Mouse (Mus musculus) layer of hippocampus, postnatal 10 days (tissue): ENCODE data around the gene Mitf. TPM values are rescaled to one million over a fixed set of nuclear protein-coding genes. Genes with fewer than 3 reads are reported as not detected.

Experiments
- DNase-seq, 2 experiments: peaks; one replicate each; pipeline ENCODE4 v3.0.0; 2021; ENCODE audit warnings: low spot score in 2 of 2
- total RNA-seq, 2 experiments: library from RNA; stranded (reverse); gene quantifications; 2 replicates each; pipeline ENCODE4 v1.2.3; 2021

The Mitf gene
- total RNA-seq, 2 experiments from 2014 or later, result 3.7 to 3.9 TPM

DNA sequence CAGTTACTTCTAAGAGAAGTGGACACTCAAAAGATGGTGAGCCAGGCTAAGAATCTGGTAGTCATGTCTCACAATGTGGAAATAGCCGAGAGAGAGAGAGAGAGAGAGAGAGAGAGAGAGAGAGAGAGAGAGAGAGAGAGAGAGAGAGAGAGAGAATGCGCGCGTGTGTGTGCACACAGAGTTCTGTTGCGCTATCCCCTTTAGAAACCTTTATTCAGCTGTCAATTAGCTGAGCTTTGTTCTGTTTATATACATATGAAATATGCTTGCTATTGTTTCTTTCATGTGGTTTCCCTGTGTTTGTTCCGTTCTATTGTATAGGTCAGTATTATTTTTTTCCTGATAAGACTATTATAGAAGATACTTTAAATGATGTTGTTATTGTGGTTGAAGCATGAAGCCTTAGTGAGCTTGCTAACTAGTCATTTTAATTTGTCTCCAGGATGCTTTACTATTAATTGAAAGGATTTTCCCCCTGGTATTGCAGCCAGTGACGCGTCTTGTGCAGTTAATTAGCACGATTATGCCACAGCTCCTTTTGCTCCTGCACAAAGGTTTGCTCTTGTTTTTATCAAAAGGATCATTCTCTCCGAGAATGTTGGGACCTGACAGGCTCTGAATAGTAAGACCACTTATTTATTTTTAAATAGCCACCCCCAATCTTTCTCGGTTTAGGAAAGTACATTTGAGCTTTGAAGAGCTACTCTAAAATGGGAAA, 131.2 kb downstream of the Mitf start:
- no peak for DNase-seq

DNA sequence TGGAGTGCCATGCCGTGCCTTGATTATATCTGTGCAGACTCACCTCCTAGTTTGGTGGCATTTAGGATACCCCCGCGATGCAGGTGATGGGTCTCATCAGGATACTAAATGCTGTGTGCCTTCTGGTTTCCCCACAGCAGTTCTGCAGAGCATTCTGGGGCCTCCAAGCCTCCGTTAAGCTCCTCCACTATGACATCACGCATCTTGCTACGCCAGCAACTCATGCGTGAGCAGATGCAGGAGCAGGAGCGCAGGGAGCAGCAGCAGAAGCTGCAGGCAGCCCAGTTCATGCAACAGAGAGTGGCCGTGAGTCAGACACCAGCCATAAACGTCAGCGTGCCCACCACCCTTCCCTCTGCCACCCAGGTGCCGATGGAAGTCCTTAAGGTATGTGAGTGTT, 134.1 kb downstream of the Mitf start:
- no peak for DNase-seq

DNA sequence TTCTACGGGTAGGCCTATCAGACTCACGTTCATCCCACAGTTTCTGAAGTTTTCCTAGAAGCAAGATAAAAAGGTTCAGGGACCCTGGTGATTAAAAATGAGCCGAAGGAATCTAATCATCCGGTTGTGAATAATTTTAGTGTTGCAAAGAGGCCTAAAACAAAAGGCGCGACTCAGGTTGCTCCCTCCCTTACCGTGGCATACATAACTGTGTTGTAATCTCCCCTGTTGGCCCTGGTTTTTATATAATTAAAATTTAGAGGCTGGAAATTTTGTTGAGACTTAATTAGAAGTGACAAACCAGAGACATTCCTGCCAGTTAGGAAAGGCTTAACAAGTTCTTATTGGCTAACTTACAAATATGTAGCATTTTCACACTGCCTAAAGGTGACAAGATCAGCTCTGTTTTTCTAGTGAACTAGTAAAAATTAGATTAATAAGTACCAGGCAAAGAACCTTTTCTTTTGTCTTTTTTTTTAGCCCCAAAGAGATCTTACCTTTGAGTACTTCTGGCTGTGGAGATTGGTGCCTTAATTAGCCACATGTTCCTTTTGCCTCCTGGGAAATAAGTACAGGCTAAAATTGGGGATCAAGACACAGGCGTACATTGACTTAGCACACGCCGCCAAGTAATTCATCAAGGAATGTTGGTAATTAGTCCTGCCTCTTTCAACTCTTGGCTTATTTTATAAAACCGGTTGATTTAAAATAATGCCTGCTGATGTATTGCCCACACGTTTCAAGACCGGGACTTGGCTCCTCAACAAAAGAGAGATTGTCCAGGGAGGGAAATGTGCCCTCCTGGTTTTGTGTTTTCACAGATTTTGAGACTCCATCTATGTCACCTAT, 143.4 kb downstream of the Mitf start:
- no peak for DNase-seq

DNA sequence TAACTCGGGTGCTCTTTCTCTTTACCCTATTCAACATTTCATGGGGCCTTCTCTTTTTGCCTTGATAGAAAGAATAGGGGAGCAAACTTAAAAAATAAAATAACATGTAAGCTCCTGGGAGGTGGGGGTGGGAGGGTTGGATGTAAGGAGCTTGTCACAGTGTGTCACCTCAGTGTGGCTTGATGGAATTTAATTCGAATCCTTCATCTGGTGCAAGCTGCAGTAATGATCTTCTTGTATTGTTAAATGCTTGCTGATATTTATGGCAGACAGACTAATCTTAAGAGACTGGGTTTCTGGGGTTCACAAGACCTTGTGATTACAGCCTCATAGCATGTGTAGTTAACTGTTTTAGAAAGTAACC, 144.0 kb downstream of the Mitf start:
- DNase-seq, result no peak

DNA sequence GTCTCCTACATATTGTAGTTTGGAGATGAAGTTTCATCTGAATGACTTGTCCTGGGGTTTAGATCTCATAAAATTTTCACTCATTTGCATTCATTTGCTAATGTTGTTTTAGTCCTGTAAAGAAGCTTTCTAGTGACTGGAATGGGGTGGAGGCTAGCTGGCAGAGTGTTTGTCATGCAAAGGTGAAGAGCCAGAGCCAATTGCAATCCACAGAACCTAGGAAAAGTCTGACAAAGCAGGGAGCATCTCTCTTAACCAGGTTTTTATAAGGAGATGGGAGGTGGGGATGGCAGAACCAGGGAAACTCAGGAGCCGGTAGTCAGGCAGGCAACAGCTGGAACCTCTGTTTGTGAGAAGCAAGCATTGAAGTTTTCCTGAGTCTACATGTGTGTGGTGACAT, 144.9 kb downstream of the Mitf start:
- DNase-seq, result no peak

DNA sequence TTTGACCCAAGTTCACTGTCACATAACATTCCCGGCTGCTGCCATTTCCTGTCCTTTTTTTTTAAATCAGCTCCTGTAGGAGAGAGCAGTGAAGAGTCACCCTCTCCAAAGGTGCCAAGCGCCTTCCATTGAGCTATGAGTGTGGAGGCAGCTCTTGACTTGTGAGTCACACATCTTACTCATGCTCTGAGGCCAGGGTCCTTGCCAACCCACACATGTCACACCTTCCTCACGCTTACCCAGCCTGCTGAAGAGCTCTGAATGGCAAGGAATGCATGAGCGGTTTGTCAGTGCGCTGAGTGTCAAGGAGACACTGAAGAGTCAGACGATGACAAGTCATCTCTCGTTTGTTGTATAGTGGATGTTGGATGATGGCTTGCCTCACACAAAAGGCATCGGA, 146.0 kb downstream of the Mitf start:
- DNase-seq, result no peak

DNA sequence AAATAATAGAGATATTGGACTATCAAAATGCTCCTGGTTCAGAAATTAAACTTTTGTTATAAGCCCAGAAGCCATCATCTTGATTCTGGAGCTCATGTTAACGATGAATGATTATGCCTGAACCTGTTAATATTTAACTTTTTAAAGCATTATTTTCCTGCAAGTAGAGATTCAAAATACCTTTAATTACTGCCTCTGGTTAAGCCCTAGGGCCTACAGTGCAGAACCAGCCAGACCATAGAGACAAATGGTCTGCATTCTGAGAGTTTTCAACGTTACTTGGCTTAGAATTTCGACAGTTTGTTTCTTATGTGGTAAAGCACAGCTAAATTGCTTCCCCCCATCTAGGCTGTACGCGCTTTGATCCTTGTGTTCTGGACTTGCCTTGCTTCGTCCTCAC, 149.3 kb downstream of the Mitf start:
- no peak for DNase-seq

DNA sequence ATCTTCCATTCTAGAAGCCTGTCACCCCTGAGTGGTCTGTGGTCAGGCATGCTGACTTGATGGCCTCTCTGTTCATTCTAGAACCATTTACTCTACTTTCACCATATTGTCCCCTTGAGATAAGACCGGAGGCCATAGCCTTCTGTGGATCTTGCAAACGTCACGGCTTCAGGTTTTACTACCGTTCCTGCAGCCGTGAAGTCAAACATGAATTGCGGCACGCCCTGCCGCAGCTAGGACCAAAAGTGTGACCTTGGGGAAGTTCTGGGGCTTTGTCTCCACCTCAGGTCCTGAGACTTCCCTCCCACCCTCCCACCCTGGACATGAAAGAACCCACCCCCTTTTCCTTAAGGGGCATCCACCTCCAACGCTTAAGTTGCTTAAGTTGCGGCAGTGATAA, 149.8 kb downstream of the Mitf start:
- no peak for DNase-seq

DNA sequence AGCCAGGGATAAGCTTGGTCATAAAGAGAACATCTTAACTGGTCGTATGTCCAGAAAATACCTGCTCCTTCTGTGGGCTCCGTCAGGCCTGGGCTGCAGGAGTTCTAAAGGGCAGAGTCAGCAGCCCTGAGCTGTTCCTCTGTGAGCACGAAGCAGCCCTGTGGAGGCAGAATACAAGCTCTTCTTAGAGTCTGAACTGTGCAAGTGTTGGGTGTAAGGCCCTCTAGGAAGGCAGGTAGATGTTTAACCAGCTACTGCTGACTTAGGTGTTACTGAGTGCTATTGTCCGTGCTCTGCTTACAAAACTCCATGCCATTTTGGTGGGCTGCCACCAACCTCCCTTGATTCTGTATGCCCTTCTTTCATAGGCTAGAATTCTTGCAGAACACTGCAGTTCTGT, 151.4 kb downstream of the Mitf start:
- no peak for DNase-seq

DNA sequence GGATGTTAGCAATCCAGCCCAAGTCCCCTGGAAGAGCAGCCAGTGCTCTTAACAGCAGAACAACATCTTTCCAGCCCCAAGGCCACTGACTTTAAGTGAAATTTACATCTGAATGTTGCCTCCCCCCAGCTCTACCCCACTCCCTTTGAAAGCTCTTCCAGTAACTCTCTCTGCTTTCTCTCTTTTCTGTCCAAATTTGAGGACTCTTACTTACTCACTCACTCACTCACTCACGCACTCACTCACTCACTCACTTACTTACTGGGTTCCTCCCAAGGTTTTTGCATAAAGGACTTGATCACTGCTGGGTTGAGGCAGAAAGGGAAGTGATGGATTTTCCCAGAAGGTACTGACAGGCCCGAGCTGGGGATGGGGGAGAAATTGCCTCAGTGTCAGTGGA, 154.9 kb downstream of the Mitf start:
- DNase-seq, result no peak

DNA sequence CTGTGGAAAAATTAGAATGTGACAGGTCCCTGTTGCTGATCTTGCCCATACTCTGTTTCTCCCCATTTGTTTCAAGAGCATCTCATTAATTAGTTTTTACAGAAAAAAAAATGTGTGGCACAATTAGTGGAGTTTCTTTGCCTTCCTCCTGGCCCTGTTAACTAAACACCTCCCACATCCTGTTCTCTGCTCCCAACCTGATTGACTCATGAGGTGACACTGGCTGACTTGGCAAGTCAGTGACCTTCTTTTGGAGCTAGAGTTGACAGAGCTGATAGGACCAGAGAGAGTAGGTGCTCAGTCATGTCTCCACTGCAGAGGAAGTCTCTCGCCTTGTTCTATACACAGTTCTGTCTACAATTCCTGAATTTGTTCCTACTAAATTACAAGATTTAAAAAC, 155.5 kb downstream of the Mitf start:
- no peak for DNase-seq

DNA sequence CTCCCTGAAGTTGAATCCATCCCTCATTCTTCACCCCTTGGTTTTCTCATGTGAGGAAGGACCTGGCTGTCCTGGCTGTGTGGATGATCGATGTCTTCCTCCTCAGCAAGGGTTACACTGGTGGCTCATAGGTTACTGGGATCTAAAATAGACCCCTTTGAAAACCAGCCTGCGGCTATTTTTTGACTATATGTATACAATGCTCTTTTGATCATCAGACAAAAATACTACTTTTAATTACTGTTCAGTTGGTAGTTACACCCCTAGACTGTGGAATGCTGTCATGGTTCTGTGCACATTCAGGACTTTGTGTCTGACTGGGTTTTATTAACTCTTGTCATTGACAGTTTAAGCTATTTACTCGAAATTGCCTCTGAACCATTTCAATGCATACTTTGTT, 157.9 kb downstream of the Mitf start:
- DNase-seq, result no peak

DNA sequence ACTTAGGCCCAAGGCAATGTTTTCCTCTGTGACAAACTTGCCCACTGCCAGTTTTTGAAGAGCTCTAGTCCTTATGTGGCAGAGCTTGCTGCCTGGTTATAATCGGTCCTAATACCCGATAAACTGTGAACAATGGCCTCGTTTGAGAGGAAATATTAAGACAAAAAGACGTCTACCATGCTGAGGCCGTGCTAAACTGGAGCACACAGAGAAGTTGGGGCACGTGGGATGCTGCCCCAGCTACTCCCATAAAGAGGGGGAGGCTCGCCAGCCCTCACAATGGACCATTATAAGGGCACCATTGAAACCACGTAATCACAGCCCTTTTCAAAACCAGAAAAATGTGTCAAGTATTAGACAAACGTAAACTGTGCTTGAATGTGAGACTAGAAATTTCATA, 174.8 kb downstream of the Mitf start:
- DNase-seq, result no peak

DNA sequence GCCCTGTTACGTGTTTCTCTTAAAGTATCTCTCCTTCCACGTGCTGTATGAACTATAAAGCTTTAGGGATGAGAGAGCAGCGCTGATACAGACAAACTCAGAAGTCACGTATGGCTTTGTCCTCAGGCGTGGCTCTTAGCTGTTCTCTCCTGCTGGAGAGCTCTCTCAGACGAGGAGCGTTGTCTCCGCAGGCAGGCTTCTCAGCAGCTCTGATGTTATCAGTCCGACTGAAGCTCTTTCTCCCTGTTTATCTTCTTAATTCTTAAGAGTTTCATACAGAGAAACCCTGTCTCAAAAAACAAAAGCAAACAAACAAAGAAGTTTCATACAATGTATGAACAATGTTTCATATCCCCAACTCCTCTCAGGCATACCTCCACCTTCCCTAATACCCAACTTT, 178.8 kb downstream of the Mitf start:
- no peak for DNase-seq

DNA sequence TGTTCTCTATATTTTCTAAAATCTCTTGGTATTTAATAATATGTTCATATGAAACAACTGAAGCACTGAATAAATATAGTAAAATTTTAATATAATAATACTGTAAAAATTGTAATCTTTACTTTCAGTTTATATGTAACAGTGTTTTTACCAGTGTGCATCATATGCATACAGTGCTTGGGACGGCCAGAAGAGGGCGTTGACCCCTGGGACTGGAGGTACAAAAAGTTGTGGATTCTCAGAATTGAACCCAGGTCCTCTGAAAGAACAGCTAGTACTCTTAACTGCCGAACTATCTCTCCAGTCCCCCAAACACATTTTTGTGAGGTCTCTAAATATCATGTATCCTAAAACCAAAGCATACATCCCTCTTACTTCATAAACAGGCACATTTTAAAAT, 179.6 kb downstream of the Mitf start:
- no peak for DNase-seq

DNA sequence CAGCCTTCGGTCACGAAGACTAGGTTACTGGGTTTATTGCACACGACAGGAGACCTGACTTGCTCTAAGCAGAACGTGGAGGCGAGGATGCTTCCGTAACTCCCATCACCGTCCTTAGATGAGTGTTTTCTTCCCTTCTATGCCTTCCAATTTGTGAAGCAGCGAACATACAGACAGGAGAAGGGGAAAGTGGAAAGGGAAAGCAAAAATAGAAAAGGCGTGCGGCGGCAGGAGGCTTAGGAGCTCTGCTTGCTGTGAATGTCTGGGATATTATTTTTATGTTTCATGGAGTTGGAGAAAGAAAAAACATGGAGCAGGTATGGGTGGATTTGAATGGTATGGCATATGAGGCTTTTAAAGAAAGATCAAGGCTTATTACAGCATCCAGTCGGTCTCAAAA, 186.7 kb downstream of the Mitf start:
- no peak for DNase-seq

DNA sequence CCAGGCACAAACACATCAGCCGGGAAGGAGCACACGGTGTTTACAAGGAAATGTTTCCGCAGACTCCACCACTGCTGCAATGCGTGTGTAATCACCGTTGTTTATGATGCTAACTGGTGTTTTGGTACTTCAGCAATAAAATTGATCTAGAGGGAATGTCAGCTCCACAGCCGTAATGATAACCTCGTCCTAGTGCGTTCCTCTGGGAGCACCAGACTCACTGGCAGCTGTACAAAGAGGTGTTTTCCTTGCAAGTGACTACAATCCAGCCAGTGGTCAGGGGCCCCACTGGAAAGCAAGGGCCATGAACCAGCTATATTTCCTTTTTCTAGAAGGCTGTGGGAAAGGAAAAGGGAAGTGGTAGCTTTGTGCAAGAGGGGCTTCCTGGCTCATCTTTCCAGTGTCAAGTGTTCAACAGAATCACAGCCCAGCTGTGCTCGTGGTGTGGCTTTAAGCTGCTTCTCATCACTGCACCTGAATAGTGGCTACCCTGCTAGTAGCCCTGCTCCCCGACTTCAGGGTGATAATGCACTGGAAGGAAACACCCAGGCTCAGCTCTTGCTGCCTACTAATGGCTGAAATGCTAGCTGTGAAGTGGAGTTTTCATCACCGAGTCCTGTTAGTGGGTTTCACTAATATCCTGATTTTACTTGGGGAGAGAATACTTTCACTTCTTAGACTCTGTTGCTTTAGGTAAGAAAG, 188.9 kb downstream of the Mitf start:
- DNase-seq, result no peak

DNA sequence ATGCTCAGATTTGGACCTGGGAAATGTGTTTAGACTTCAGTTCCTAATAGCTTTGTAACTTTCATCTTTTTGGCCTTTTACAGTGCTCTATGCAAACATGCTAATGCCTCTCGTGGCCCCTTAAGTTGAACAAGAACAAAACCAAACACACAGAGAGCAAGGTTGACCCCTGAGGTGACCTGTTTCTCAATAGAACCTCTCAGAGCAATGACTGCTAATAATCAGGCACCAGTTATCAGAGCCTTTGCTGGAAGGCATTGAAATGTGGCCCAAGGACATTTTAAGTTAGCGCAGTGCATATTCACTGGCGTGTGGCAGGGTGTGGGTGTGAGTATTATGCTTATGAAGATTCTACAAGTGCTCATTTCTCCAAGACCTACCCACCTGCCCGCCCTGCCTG, 194.7 kb downstream of the Mitf start:
- no peak for DNase-seq

DNA sequence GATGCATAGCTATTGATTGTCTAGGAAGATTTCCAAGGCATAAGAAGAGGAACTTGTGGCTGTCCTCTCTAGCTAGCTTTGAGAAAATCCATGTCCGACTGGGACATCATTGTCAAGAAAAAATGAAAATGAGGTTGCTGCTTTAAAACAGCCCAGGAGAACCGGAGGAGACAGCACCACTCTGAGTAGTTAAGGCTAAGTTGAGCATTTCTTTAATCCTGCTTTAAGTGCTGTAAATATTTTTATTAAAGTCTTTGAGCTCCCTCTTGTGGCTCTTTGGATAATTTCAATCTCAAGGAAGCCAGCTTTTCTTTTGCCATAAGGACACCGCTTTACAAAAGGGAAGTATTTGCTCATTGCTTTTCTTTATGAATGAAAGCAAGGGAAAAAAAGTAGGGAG, 196.3 kb downstream of the Mitf start:
- DNase-seq, result peak in 1 of 2 experiments; percentile 19

DNA sequence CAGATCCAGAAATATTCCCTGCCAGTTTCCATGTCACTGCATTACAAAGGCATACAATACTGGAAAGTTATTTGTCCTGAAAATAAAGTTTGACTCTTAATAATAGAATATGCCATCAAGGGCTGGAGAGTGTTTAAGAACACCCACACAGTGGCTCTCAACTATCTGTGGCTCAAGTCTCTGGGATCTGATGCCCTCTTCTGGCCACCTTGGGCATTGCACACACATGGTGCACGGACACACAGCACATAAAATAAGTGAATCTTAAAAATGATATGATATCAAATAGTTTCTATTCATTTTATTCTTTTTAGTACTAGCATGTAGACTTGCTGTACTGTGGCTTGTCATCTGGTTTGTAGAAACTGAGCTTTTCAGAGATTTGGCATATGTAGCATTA, 198.7 kb downstream of the Mitf start:
- DNase-seq, result peak; percentile 38 to 40

DNA sequence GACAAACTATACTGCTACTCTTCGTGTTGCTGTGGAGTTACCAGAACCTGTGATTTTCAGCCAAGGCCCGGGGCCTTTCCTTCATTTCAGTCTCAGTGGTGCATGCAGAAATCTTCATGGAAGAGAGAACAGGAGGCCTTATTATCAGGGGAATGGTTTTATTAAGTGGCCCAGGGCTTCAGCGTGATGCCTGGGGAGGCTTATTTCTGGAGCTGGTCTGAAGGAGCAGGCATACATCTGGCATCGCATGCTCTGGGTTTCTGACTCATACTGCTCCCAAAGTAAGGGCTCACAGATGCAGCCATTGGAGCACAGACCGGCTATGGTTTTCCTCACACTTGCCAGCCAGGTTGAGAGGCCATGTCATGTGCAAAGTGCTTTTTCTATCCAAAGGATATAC, 208.2 kb downstream of the Mitf start:
- no peak for DNase-seq

DNA sequence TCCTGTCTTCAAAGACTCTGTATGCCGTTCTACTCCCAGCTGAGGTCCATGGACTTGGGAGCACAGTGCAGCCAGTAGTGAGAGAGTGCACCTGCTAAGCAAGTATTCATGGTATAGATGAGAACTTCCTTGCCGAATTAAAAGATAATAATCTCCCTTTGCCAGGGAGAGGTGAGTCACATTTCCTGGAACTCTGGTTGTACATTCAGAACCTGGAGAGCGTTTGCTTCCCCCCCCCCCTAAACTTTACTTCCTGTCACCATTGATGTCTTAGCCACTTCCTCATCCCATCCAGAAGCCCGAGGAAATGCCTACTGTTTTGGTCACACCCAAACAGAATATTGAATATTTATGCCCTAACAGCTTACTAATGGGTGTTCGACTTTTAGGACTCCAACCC, 209.0 kb downstream of the Mitf start:
- no peak for DNase-seq
